Mouse (Mus musculus) embryonic stem cell, embryonic (primary cell): ENCODE results near the gene Dlx2.

Source experiments
- CTCF ChIA-PET, 4 experiments: fragments of 300-600 bp in 2 of 4; fragments of 350-600 bp in 2 of 4; sonication (Branson Sonifier 250); formaldehyde crosslinking; loops; one replicate each; lab custom pipeline; 2022; ENCODE audit warnings: inconsistent platforms in 2 of 4; lab: Charles Lee
- POLR2A ChIA-PET, 4 experiments: fragments of 300-600 bp in 2 of 4; fragments of 350-600 bp in 2 of 4; sonication (Branson Sonifier 250); formaldehyde crosslinking; loops; one replicate each; lab custom pipeline; 2022; ENCODE audit warnings: antibody characterized with exemption in 4 of 4, inconsistent platforms in 1 of 4; lab: Charles Lee

Dlx2 gene

GRCm38 (mm10) chr2:71546640-71547071 is at the start of gene Dlx2:
Gene Dlx2, minus strand, starts transcription at chr2:71546754.
- ChIA-PET POLR2A (interaction anchor here in 3 of 4 experiments (0.5 to 7.2 kb wide), 10 partner anchors 12 to 335 kb away, joined by 3 to 58 read pairs (median 4); partner anchors contain the start of genes Metap1d (in 2 of the 3), Dlx1 (in 1 of the 3) and Dync1i2 (in 1 of the 3)), CTCF (interaction anchor here in 2 of 4 experiments (1.4 to 1.7 kb wide), 2 partner anchors 10 kb away, joined by 3 to 5 read pairs; no protein-coding TSS in a partner anchor)

- POLR2A ChIA-PET: interaction anchor here in 1 of 4 experiments (0.7 kb wide), 1 partner anchor 24 kb away, joined by 3 read pairs; no protein-coding TSS in a partner anchor
Observed at GRCm38 (mm10) chr2:71594466-71594865, 47.9 kb upstream of the Dlx2 start.

GRCm38 (mm10) chr2:71589114-71589513 is 42.6 kb upstream of the Dlx2 start:
- ChIA-PET CTCF (no interaction called here), POLR2A (interaction anchor here in 1 of 4 experiments (1.2 kb wide), 1 partner anchor 9 kb away, joined by 3 read pairs; no protein-coding TSS in a partner anchor)

More at GRCm38 (mm10) chr2:71594466-71594865, 47.9 kb upstream of the Dlx2 start:
- CTCF ChIA-PET: interaction anchor here in 2 of 4 experiments (0.6 to 4.9 kb wide), 2 partner anchors 53 to 221 kb away, joined by 3 to 38 read pairs; no protein-coding TSS in a partner anchor

- POLR2A ChIA-PET: interaction anchor here in 2 of 4 experiments (1.0 to 1.1 kb wide), 3 partner anchors 143 to 292 kb away, joined by 3 to 5 read pairs (median 3); partner anchors contain the start of gene Pdk1 (in 1 of the 2)
- CTCF ChIA-PET: interaction anchor here in 3 of 4 experiments (0.5 to 1.6 kb wide), 8 partner anchors 17 to 551 kb away, joined by 3 to 6 read pairs (median 3); no protein-coding TSS in a partner anchor
Observed at GRCm38 (mm10) chr2:71581488-71581887, 34.9 kb upstream of the Dlx2 start.

GRCm38 (mm10) chr2:71580632-71581466 is 34.3 kb upstream of the Dlx2 start:
- POLR2A ChIA-PET: interaction anchor here in 2 of 4 experiments (1.0 to 1.1 kb wide), 3 partner anchors 144 to 292 kb away, joined by 3 to 5 read pairs (median 3); partner anchors contain the start of gene Pdk1 (in 1 of the 2)

GRCm38 (mm10) chr2:71577059-71577458 is 30.5 kb upstream of the Dlx2 start:
- POLR2A ChIA-PET: interaction anchor here in 2 of 4 experiments (0.6 to 1.7 kb wide), 2 partner anchors 9 to 124 kb away, joined by 4 read pairs; partner anchors contain the start of gene Metap1d (in 1 of the 2)
- CTCF ChIA-PET: interaction anchor here in 3 of 4 experiments (0.6 to 1.6 kb wide), 5 partner anchors 9 to 388 kb away, joined by 4 to 11 read pairs (median 4); partner anchors contain the start of gene Metap1d (in 1 of the 3)

More at GRCm38 (mm10) chr2:71580632-71581466, 34.3 kb upstream of the Dlx2 start:
- CTCF ChIA-PET: interaction anchor here in 3 of 4 experiments (0.5 to 1.4 kb wide), 10 partner anchors 18 to 550 kb away, joined by 3 to 6 read pairs (median 3); no protein-coding TSS in a partner anchor

GRCm38 (mm10) chr2:71573736-71574135 is 27.2 kb upstream of the Dlx2 start:
- ChIA-PET CTCF (no interaction called here), POLR2A (no interaction called here)

- ChIA-PET CTCF (interaction anchor here in 2 of 4 experiments (0.6 to 1.0 kb wide), 2 partner anchors 25 to 261 kb away, joined by 4 to 8 read pairs; no protein-coding TSS in a partner anchor), POLR2A (interaction anchor here in 3 of 4 experiments (0.5 to 1.2 kb wide), 5 partner anchors 10 to 233 kb away, joined by 3 to 4 read pairs (median 3); no protein-coding TSS in a partner anchor)
Observed at GRCm38 (mm10) chr2:71566466-71566865, 19.9 kb upstream of the Dlx2 start.

- POLR2A ChIA-PET: interaction anchor here in 2 of 4 experiments (0.7 to 1.2 kb wide), 4 partner anchors 10 to 103 kb away, joined by 3 to 4 read pairs (median 3); partner anchors contain the start of gene Metap1d (in 2 of the 2)
- CTCF ChIA-PET: interaction anchor here (0.6 to 2.0 kb wide), 20 partner anchors 9 to 1084 kb away, joined by 3 to 8 read pairs (median 3); partner anchors contain the start of genes Dlx2 (in 2 of the 4) and Metap1d (in 1 of the 4)
Observed at GRCm38 (mm10) chr2:71556071-71556470, 9.5 kb upstream of the Dlx2 start.

GRCm38 (mm10) chr2:71551704-71552103 is 5.2 kb upstream of the Dlx2 start:
- ChIA-PET POLR2A (interaction anchor here in 3 of 4 experiments (0.5 to 1.6 kb wide), 8 partner anchors 13 to 277 kb away, joined by 3 to 9 read pairs (median 3); partner anchors contain the start of genes Dlx1 (in 1 of the 3) and Metap1d (in 1 of the 3)), CTCF (interaction anchor here in 1 of 4 experiments (0.6 kb wide), 1 partner anchor 247 kb away, joined by 3 read pairs; no protein-coding TSS in a partner anchor)

GRCm38 (mm10) chr2:71550330-71550729 is 3.8 kb upstream of the Dlx2 start:
- ChIA-PET CTCF (interaction anchor here in 2 of 4 experiments (0.5 to 1.0 kb wide), 2 partner anchors 99 to 222 kb away, joined by 3 read pairs; no protein-coding TSS in a partner anchor), POLR2A (interaction anchor here in 3 of 4 experiments (0.6 to 1.0 kb wide), 3 partner anchors 30 to 186 kb away, joined by 3 to 5 read pairs (median 3); no protein-coding TSS in a partner anchor)

GRCm38 (mm10) chr2:71547829-71548228 is 1.3 kb upstream of the Dlx2 start:
- ChIA-PET POLR2A (interaction anchor here in 1 of 4 experiments (7.2 kb wide), 1 partner anchor 20 kb away, joined by 58 read pairs; the partner anchor contains the start of gene Dlx1), CTCF (interaction anchor here in 1 of 4 experiments (1.7 kb wide), 1 partner anchor 8 kb away, joined by 5 read pairs; no protein-coding TSS in a partner anchor)

GRCm38 (mm10) chr2:71545882-71546639 is 493 bp downstream of the Dlx2 start:
- POLR2A ChIA-PET: interaction anchor here (0.8 to 7.2 kb wide), 14 partner anchors 11 to 406 kb away, joined by 3 to 58 read pairs (median 4); partner anchors contain the start of genes Dlx1 (in 1 of the 4), Dync1i2 (in 1 of the 4) and Metap1d (in 1 of the 4)
- CTCF ChIA-PET: interaction anchor here in 2 of 4 experiments (1.4 to 1.7 kb wide), 2 partner anchors 10 kb away, joined by 3 to 5 read pairs; no protein-coding TSS in a partner anchor

- ChIA-PET CTCF (interaction anchor here in 1 of 4 experiments (1.1 kb wide), 1 partner anchor 17 kb away, joined by 4 read pairs; the partner anchor contains the start of gene Dlx1), POLR2A (interaction anchor here (0.6 to 7.2 kb wide), 16 partner anchors 9 to 405 kb away, joined by 3 to 58 read pairs (median 4); partner anchors contain the start of genes Dlx1 (in 1 of the 4), Dync1i2 (in 1 of the 4) and Metap1d (in 1 of the 4))
Observed at GRCm38 (mm10) chr2:71545401-71545881, 1.1 kb downstream of the Dlx2 start.

GRCm38 (mm10) chr2:71544391-71545285 is 1.9 kb downstream of the Dlx2 start:
- CTCF ChIA-PET: interaction anchor here in 1 of 4 experiments (1.1 kb wide), 1 partner anchor 17 kb away, joined by 4 read pairs; the partner anchor contains the start of gene Dlx1
- POLR2A ChIA-PET: interaction anchor here (0.5 to 7.2 kb wide), 16 partner anchors 8 to 404 kb away, joined by 3 to 58 read pairs (median 4); partner anchors contain the start of gene Dlx1 (in 1 of the 4)
